Mouse (Mus musculus): ENCODE data around the gene Mindy1.

Mindy1 gene

GRCm38 (mm10) chr3:95294316-95294715 lies 13.2 kb downstream of the Mindy1 start:
- no peak for DNase-seq (ENCODE audit: low spot score in 2 of 2)

GRCm38 (mm10) chr3:95294718-95295117 lies 13.6 kb downstream of the Mindy1 start:
- DNase-seq (ENCODE audit: low spot score in 2 of 2), result no peak

- DNase-seq (ENCODE audit: low spot score in 2 of 2), result no peak
Measured at GRCm38 (mm10) chr3:95295321-95296102, 14.4 kb downstream of the Mindy1 start.

- DNase-seq (ENCODE audit: low spot score in 2 of 2), result peak; percentile 31 to 45
Measured at GRCm38 (mm10) chr3:95296103-95296469, 14.9 kb downstream of the Mindy1 start.

GRCm38 (mm10) chr3:95298018-95298417 lies 16.9 kb downstream of the Mindy1 start:
- no peak for DNase-seq (ENCODE audit: low spot score in 2 of 2)

GRCm38 (mm10) chr3:95301204-95301796 lies 20.2 kb downstream of the Mindy1 start:
- DNase-seq (ENCODE audit: low spot score in 2 of 2), result no peak

- DNase-seq (ENCODE audit: low spot score in 2 of 2), result no peak
Measured at GRCm38 (mm10) chr3:95306244-95306643, 25.1 kb downstream of the Mindy1 start.

GRCm38 (mm10) chr3:95307100-95307499 lies 26.0 kb downstream of the Mindy1 start, which contains the start of gene Anxa9:
TSS of gene Anxa9 (minus strand) at chr3:95307176.
- DNase-seq (ENCODE audit: low spot score in 2 of 2), result no peak

GRCm38 (mm10) chr3:95310496-95310895 lies 29.4 kb downstream of the Mindy1 start:
- DNase-seq (ENCODE audit: low spot score in 2 of 2), result no peak

- DNase-seq (ENCODE audit: low spot score in 2 of 2), result peak; percentile 53 to 62
Measured at GRCm38 (mm10) chr3:95310968-95311882, 30.1 kb downstream of the Mindy1 start.

GRCm38 (mm10) chr3:95312623-95313022 lies 31.5 kb downstream of the Mindy1 start:
- peak; percentile 71 to 81 for DNase-seq (ENCODE audit: low spot score in 2 of 2)

- DNase-seq (ENCODE audit: low spot score in 2 of 2), result no peak
Measured at GRCm38 (mm10) chr3:95313476-95313875, 32.3 kb downstream of the Mindy1 start.

- DNase-seq (ENCODE audit: low spot score in 2 of 2), result no peak
Measured at GRCm38 (mm10) chr3:95314075-95314474, 32.9 kb downstream of the Mindy1 start.

- no peak for DNase-seq (ENCODE audit: low spot score in 2 of 2)
Measured at GRCm38 (mm10) chr3:95314486-95315093, 33.4 kb downstream of the Mindy1 start, which contains the start of gene Cers2. TSS of gene Cers2 (plus strand) at chr3:95314791.

- peak; percentile 80 to 85 for DNase-seq (ENCODE audit: low spot score in 2 of 2)
Measured at GRCm38 (mm10) chr3:95315094-95315843, 34.1 kb downstream of the Mindy1 start.

- DNase-seq (ENCODE audit: low spot score in 2 of 2), result no peak
Measured at GRCm38 (mm10) chr3:95315844-95316550, 34.9 kb downstream of the Mindy1 start.

- peak; percentile 49 to 55 for DNase-seq (ENCODE audit: low spot score in 2 of 2)
Measured at GRCm38 (mm10) chr3:95317414-95318080, 36.4 kb downstream of the Mindy1 start.

- DNase-seq (ENCODE audit: low spot score in 2 of 2), result no peak
Measured at GRCm38 (mm10) chr3:95318548-95318947, 37.4 kb downstream of the Mindy1 start.

- no peak for DNase-seq (ENCODE audit: low spot score in 2 of 2)
Measured at GRCm38 (mm10) chr3:95319110-95319509, 38.0 kb downstream of the Mindy1 start.
